Mouse (Mus musculus) hindbrain, embryonic 15.5 days (tissue): Measurements from ENCODE around the gene Fgfr2. TPM values are rescaled to one million over a fixed set of nuclear protein-coding genes. Genes with fewer than 3 reads are reported as not detected.

Source experiments
- ATAC-seq: fragments of 200-750 bp; cut with Nextera tagmentation; 2 replicates; pipeline ENCODE4 v1.8.0; 2017; ENCODE audit warnings: low read depth, moderate number of reproducible peaks, moderate TSS enrichment; ENCODE audit not compliant: low FRiP score
- H3K27ac ChIP-seq: fragments of 300-500 bp; sonication (generic); replicated peaks from 2 replicates; pipeline ENCODE4 v1.5.1; 2015; ENCODE audit warnings: mild to moderate bottlenecking, inconsistent platforms
- H3K27me3 ChIP-seq: fragments of 300-500 bp; sonication (generic); 2 replicates; pipeline ENCODE4 v1.6.1; 2015; ENCODE audit warnings: control low read depth, inconsistent platforms
- H3K36me3 ChIP-seq: fragments of 300-500 bp; sonication (generic); 2 replicates; pipeline ENCODE4 v1.6.1; 2015; ENCODE audit warnings: control low read depth, inconsistent platforms
- H3K4me1 ChIP-seq: fragments of 300-500 bp; sonication (generic); replicated peaks from 2 replicates; pipeline ENCODE4 v1.6.1; 2015; ENCODE audit warnings: control low read depth, inconsistent platforms
- H3K4me2 ChIP-seq: fragments of 300-500 bp; sonication (generic); 2 replicates; pipeline ENCODE4 v1.6.1; 2015; ENCODE audit warnings: moderate library complexity, mild to moderate bottlenecking, inconsistent platforms
- H3K4me3 ChIP-seq: fragments of 300-500 bp; sonication (generic); 2 replicates; pipeline ENCODE4 v1.5.1; 2015; ENCODE audit warnings: mild to moderate bottlenecking, inconsistent platforms
- H3K9ac ChIP-seq: fragments of 300-500 bp; sonication (generic); 2 replicates; pipeline ENCODE4 v1.6.1; 2015; ENCODE audit warnings: inconsistent platforms
- H3K9me3 ChIP-seq: fragments of 300-500 bp; sonication (generic); 2 replicates; pipeline ENCODE4 v1.6.1; 2016; ENCODE audit warnings: control low read depth, inconsistent platforms
- WGBS: fragments of 180-500 bp; shearing (Covaris S2); methylation state at CpG from one replicate; pipeline ENCODE4 v1.1.7; 2015; 5-methylcytosine and 5-hydroxymethylcytosine counted together
- polyA plus RNA-seq: library from polyadenylated mRNA; unstranded; fragments of >200 nt; fragmentation: Nextera tagmentation; extraction: Ambion mirVana; gene quantifications from 2 replicates; pipeline ENCODE4 v1.2.1, GENCODE M21; 2015

Gene Fgfr2
- polyA plus RNA-seq, 1 experiment from 2014 or later = 28.5 TPM

DNA sequence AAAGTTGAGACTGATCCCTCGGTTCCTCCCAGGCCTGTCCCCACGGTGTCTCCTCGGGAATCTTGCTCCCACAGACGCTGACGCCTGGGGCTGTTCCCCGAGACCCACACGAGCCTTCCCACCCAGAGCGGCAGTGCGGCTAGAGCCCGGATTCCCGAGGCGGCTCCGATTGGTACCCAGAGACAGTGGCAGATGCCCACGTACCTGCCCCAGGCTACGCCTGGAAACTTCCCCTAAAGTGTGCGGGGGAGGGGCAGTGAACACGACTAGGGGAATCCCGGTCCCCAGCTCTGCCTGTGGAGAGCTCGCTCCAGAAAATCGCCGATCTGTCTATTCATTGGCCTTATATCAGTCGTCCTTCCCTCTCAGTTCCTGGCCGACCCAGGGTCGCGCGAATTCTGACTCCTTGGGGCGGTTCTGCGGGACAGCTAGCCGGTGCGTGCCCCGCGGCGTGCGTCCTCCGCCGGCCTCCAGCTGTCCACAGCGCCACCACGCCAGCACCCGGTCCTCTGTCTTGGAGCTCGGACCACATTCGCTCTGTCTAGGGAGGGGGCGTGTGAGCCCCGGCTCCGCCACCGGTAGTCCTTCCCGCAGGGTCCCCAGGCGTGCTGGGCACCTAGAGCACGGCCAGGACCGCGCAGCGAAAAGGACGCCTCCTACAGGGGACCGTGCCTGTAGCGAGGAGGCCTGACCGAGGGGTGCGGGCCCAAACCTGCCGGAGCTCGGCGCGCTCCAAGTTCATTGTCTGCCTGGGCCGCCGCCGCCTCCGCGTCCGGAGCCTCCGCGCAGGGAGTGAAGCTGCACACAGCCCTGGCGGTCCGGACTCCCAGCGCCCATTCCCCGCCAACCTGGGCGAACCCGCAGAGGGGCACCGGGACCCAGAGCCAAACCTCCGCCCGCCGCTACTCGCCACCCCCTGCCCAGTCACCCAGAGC is 806.8 kb downstream of the Fgfr2 start:
- peak overlapping the region; percentile 83 for H3K4me3 ChIP-seq
- peak; percentile 74 for ATAC-seq
- H3K9ac ChIP-seq = peak overlapping the region; percentile 77
- no peaks in the 10 kb centered on the region for H3K9me3 ChIP-seq
- H3K4me2 ChIP-seq = peak overlapping the region; percentile 97
- under 1% methylated on average over 79 of the region's 79 CpGs for WGBS
- H3K4me1 ChIP-seq = peaks cover 40% of the 10 kb centered on the region
- H3K36me3 ChIP-seq = no peaks in the 10 kb centered on the region
- no peaks in the 10 kb centered on the region for H3K27me3 ChIP-seq
- peak overlapping the region; percentile 89 for H3K27ac ChIP-seq

DNA sequence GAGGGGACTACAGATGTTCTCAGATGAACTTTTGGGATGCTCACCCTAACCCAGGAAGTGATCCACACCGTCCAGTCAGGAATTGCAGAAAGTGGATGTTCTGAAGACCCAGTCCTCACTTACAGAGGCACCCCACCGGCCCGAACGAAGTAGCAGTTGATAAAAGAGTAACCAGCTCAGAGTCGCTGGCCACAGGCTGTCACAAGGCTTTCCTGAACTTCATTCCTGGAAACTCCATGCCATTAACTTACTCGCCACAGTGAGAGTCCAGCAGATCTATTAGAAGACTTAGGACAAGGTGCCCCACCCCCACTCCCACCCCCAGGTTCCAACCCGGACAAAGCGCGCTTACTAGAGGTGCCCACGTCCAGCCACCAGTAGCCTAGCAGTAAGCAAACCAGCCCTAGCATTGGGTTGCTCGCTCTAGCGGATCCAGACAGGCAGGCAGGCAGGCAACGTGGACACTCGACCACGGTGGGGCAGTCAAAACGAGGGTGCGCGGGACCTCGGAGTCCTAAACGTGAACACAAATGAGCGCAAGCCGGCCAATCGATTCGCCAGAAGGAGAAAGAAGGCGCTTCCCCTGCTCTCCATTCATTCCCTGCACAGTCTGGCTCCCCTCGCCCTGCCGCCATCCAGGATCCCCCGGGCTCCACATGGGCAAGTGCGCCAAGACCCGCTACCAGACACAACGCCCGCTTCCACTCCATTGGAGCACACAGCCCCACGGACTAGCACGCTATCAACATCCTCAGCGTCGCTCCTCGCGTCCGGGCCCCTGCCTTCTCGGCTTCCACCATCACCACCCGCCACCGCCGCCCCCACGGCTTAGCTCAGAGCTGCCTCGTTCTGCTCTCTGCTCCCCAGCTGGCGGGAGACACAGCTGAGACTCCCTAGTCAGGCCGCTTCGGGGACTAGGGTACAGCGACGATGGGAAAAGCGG is 807.7 kb downstream of the Fgfr2 start:
- Histone ChIP-seq H3K4me3 (peak overlapping the region; percentile 83), H3K9ac (peak overlapping the region; percentile 77), H3K27ac (peak overlapping the region; percentile 89), H3K9me3 (no peaks in the 10 kb centered on the region), H3K4me1 (peaks cover 40% of the 10 kb centered on the region), H3K27me3 (no peaks in the 10 kb centered on the region), H3K4me2 (peak overlapping the region; percentile 97), H3K36me3 (no peaks in the 10 kb centered on the region)
- 1% methylated on average over 51 of the region's 51 CpGs for WGBS
- peak; percentile 82 for ATAC-seq

DNA sequence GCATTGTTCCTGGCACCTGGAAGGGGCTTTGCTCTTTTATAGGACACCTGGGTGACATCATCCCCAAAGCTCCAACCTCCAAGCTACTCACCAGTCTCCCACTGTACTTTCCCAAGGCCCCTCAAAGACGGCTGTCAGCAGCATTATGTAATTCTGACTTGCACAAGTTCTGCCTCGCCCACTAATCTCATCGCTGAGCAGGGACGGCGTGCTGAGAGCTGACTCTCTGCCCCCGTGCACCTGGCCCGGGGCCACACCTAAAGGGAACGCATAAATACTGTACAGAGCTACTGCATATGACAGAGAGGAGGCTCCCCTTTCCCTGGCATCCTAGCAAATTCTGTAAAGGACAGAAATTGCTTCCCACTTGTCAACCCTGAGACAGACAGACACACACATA is 810.8 kb downstream of the Fgfr2 start:
- no peak overlapping the region for H3K27ac ChIP-seq
- no peaks in the 10 kb centered on the region for H3K36me3 ChIP-seq
- no peaks in the 10 kb centered on the region for H3K27me3 ChIP-seq
- H3K4me2 ChIP-seq = no peak overlapping the region
- H3K9ac ChIP-seq = no peak overlapping the region
- H3K4me1 ChIP-seq = peaks cover 33% of the 10 kb centered on the region
- WGBS = 75% methylated on average over 8 of the region's 8 CpGs
- H3K4me3 ChIP-seq = no peak overlapping the region
- ATAC-seq = no peak
- H3K9me3 ChIP-seq = no peaks in the 10 kb centered on the region

DNA sequence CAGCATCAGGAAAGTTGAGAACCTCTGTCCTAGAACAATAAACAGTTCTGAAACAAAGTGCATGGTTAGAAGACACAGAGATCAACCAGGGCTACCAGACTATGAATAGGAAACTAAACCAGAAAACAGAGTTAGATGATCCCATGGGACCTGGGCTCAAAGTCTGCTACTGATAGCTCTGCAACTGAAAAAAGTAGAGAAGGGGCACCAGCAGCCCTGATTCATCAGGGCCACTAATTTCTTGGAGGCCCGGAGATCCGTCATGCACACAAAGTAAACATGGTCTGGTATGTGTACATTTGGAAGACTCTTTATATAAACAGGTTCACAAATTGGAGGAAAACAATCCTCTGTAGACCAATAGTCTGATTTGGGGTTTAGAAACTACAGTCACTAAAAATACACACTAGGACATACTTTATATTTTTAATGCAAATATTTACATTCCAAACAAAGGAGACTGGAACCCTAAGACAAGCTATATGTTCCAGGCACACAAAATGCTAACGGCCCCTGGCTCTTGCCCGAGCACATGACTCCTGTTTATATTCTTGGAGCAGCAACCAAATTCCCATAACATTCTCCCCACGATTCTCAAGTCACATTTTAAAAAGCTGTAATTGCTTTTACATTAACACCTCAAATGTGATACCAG is 814.5 kb downstream of the Fgfr2 start:
- no peaks in the 10 kb centered on the region for H3K36me3 ChIP-seq
- no peak overlapping the region for H3K9ac ChIP-seq
- no peaks in the 10 kb centered on the region for H3K27me3 ChIP-seq
- H3K4me1 ChIP-seq = peaks cover 27% of the 10 kb centered on the region
- no peak overlapping the region for H3K27ac ChIP-seq
- no peaks in the 10 kb centered on the region for H3K9me3 ChIP-seq
- 80% methylated on average over 5 of the region's 5 CpGs for WGBS
- H3K4me3 ChIP-seq = no peak overlapping the region
- no peak overlapping the region for H3K4me2 ChIP-seq
- ATAC-seq = no peak

DNA sequence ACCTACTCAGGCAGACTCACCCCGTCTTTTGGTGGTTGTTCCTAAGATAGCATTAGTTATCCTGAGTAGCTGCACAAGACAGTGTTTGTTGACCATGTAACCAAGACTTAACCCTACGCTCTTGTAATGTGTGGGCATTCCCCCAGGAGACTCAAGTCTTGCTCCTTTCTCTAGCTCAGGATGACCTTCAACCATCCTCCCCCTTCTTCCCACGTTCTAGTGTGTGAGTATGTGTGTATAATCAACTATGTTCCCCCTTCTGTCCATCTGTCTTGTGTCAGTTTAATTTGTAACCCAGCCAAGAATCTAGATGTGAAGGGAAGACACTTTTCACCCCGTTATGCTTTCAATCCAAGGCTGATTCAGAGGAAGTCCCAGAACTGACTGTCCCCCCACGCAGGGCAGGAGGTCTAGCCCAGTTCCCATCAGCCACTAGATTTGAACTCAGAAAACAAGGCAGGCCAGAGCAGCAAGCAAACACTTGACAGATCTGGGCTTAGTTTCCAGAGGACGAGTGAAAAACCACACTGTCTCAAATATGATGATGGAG is 815.4 kb downstream of the Fgfr2 start:
- H3K4me3 ChIP-seq = no peak overlapping the region
- no peak overlapping the region for H3K4me2 ChIP-seq
- H3K9ac ChIP-seq = no peak overlapping the region
- H3K27me3 ChIP-seq = no peaks in the 10 kb centered on the region
- H3K4me1 ChIP-seq = peaks cover 23% of the 10 kb centered on the region
- no peak for ATAC-seq
- no peak overlapping the region for H3K27ac ChIP-seq
- 72% methylated on average over 6 of the region's 6 CpGs for WGBS
- no peaks in the 10 kb centered on the region for H3K36me3 ChIP-seq
- H3K9me3 ChIP-seq = no peaks in the 10 kb centered on the region

DNA sequence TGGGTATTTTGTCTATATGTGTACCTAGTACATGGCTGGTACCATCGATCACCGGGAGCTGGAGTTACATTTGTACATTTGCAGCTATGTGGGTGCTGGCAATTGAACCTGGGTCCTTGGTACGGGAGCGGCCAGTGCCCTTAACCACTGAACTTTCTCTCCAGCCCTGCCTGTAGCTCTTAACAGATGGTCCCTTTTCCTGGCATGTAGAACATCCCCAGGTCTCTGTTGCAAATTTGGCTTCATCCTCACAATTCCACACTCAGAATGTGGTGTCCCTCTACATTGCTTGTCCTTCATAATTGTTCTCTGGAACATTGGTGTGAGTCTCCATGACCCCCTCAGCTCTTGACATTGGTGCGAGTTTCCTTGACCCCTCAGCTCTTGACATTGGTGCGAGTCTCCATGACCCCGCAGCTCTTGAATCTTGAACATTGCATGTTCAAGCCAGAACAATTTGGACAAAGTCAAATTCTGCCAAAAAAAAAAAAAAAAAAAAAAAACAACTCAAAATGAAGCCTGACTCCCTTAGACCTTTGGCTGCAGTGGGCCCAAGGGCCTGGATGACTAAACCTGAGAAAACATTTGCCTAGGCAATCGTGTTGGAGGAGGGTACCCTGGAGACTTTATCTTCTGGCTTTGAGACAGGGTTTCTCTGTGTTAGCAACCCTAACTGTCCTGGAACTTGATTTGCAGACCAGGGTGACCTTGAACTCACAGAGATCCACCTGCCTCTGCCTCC is 816.3 kb downstream of the Fgfr2 start:
- Histone ChIP-seq H3K4me1 (peaks cover 21% of the 10 kb centered on the region), H3K9me3 (no peaks in the 10 kb centered on the region), H3K9ac (no peak overlapping the region), H3K36me3 (no peaks in the 10 kb centered on the region), H3K4me2 (no peak overlapping the region), H3K27ac (no peak overlapping the region), H3K27me3 (no peaks in the 10 kb centered on the region), H3K4me3 (no peak overlapping the region)
- ATAC-seq = no peak
- WGBS = 94% methylated on average over 8 of the region's 8 CpGs

DNA sequence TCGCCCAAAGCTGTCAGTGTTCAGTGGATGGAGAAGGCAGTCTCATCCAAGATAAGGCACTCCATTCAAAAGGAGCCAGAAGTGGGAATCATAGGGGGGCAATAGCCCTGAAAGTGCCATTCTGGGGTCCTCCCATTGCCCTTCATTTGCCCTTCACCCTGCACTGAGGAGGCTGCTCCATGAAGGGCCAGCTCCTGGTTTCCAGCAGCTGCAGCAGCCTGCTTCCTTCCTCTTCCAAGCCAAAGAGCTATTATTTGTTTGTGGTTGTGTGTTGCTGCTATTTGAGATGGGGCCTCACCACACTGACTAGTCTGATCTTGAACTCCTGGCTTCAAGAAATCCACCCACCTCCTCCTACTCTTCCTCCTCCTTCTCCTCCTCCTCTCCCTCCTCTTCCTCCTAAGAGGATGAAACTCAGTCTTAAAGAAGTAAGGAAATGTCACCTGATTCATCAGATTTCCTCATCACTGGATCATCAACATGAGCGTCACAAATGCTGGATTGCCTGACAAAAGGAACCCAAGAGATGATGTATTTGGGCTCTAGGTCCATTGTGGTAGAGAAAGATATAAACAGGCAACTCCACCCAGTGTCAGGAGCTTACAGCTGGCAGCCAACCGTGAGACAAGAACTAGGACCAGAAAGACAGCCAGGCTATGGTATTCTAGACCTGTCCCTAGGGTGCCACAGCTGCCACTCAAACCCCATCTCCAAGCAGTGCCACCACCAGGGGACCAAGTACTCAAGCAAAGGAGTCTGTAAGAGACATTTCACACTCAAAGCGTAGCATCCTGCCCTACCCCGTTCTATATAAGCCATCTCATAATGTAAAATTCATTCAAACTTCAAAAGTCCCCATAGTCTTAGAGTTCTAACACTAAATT is 817.4 kb downstream of the Fgfr2 start:
- H3K36me3 ChIP-seq = no peaks in the 10 kb centered on the region
- H3K27ac ChIP-seq = no peak overlapping the region
- WGBS = 79% methylated on average over 5 of the region's 5 CpGs

DNA sequence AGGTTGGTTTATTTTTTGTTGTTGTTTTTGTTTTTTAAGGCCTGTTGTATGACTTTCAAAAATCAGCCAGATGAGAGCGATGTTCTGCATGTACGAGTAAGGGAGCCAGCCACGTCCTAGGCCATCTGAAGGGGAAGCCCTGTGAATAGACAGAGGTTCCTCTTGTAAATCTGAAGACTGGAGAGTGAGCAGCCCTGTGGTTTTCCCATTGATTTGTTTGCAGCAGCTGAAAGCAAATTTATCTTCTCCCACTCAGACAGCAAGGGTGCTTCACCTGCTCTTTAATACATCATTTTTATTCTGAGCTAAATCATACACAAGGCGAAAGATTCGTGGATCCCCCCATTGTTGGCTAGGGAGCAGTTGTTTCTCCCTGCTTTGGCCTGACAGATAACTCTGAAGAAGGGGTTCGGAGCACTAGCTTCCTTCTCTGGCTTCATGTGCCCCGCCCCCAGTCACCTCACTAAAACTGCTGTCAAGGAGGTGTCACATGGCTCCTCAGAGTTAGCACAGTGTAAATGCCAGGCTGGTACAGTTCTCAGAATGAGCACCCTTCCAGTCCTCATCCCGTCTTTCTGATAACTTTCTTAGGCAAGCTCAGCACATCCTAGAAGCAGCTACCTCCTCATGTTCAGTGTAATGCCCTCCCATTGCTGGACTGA is 818.6 kb downstream of the Fgfr2 start:
- ATAC-seq = no peak
- Histone ChIP-seq H3K4me3 (no peak overlapping the region), H3K27ac (no peak overlapping the region), H3K9me3 (no peaks in the 10 kb centered on the region), H3K4me2 (no peak overlapping the region), H3K9ac (no peak overlapping the region), H3K36me3 (no peaks in the 10 kb centered on the region), H3K4me1 (peaks cover 24% of the 10 kb centered on the region), H3K27me3 (no peaks in the 10 kb centered on the region)
- WGBS = 73% methylated on average over 8 of the region's 8 CpGs

More for the DNA sequence above, 817.4 kb downstream of the Fgfr2 start:
- Histone ChIP-seq H3K9me3 (no peaks in the 10 kb centered on the region), H3K4me3 (no peak overlapping the region), H3K4me2 (no peak overlapping the region), H3K9ac (no peak overlapping the region), H3K4me1 (peaks cover 21% of the 10 kb centered on the region), H3K27me3 (no peaks in the 10 kb centered on the region)
- no peak for ATAC-seq

DNA sequence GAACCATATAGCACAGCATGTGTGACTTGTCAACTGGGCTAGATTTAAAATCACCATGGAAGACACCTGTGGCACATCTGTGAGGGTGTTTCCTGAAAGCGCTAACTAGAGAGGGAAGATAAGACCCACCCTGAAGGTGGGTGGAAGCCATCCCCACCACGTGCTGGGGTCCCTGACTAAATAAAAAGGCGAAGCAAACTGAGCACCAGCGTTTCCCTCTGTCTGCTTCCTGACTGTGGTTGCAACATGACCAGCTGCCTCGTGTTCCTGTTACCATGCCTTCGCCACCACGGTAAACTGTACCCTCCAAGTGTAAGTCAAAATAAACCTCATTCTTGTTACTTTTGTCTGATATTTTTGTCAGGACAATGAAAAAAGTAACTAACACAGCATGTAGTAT is 819.2 kb downstream of the Fgfr2 start:
- no peak for ATAC-seq
- Histone ChIP-seq H3K4me3 (no peak overlapping the region), H3K36me3 (no peaks in the 10 kb centered on the region), H3K9me3 (no peaks in the 10 kb centered on the region), H3K9ac (no peak overlapping the region), H3K4me1 (peaks cover 25% of the 10 kb centered on the region), H3K27ac (no peak overlapping the region), H3K27me3 (no peaks in the 10 kb centered on the region), H3K4me2 (no peak overlapping the region)
- WGBS = 78% methylated on average over 7 of the region's 7 CpGs
